Mouse (Mus musculus) erythroblast, embryonic 14.5 days (primary cell): ENCODE results near the gene Dhcr24. TPM values are rescaled to one million over a fixed set of nuclear protein-coding genes. Genes with fewer than 3 reads are reported as not detected.

Experiments
- H3K27me3 ChIP-seq: 2 replicates; pipeline ENCODE4 v1.6.1; 2012; ENCODE audit warnings: inconsistent platforms; ENCODE audit not compliant: control insufficient read depth
- H3K36me3 ChIP-seq: 2 replicates; pipeline ENCODE4 v1.6.1; 2012; ENCODE audit warnings: mild to moderate bottlenecking, inconsistent platforms; ENCODE audit not compliant: control insufficient read depth
- H3K4me1 ChIP-seq: 2 replicates; pipeline ENCODE4 v1.6.1; 2012; ENCODE audit warnings: inconsistent platforms; ENCODE audit not compliant: control insufficient read depth
- H3K4me3 ChIP-seq: replicated peaks from 2 replicates; pipeline ENCODE3; 2012; ENCODE audit warnings: moderate library complexity, mild to moderate bottlenecking, inconsistent platforms
- H3K9me3 ChIP-seq: 2 replicates; pipeline ENCODE4 v1.6.1; 2012; ENCODE audit warnings: low read length, inconsistent platforms, mixed read lengths; ENCODE audit not compliant: control insufficient read depth
- GATA1 ChIP-seq: IDR thresholded peaks from 2 replicates; pipeline ENCODE4 v1.6.1; 2012; ENCODE audit warnings: low read length, inconsistent platforms, mixed read lengths
- TAL1 ChIP-seq: IDR thresholded peaks from 3 replicates; pipeline ENCODE4 v1.6.1; 2012; ENCODE audit warnings: low read length, inconsistent platforms, mixed read lengths
- polyA plus RNA-seq: library from polyadenylated mRNA; stranded (reverse); fragments of >175 nt; gene quantifications from 2 replicates; pipeline ENCODE4 v1.2.3, GENCODE M21; 2012

The Dhcr24 gene
- polyA plus RNA-seq, 1 experiment = 0.81 TPM

DNA sequence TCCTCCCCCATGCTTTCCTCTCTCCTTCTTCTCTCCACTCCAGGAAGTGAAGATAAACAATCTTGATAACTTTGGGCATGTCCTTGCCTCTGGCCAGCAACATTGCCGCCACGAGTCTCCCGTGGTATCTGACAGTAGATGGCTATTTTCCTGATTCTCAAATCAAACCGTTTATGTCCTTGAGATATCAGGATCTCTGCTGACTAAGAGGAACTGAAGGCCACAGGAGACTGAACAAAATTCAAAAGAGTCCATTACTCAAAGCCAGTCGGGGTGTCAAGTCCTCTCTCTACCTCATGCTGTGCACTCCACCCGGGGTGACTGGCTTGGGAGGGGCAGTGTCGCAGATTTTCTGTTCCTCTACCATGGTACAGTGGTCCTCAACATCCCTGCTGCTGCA, 26.6 kb upstream of the Dhcr24 start:
- H3K4me1 ChIP-seq = peaks cover 8% of the 10 kb centered on the region
- no peaks in the 10 kb centered on the region for H3K9me3 ChIP-seq
- H3K27me3 ChIP-seq = no peaks in the 10 kb centered on the region; the same call in 1 of the 2 replicates
- H3K4me3 ChIP-seq = no peak overlapping the region
- TF ChIP-seq GATA1 = no peak
- TF ChIP-seq TAL1 = no peak
- no peaks in the 10 kb centered on the region for H3K36me3 ChIP-seq

DNA sequence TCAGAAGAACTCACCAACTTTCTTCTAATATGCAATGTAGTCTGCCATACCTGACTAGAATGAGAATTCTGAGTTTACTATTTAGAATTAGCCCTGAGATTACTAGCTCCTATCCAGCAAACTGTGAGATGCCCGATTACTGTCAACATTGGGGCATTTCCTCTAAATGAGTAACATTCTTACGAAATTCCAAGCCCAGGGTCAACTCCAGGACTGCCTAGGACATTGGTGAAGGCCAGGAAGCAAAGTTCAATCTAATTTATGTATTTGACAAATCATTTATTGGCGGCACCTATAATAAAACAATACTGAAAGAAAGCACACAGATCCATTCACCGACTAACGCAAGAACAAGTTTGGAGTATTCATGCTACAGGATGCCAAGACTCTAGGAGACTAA, 21.1 kb upstream of the Dhcr24 start:
- TF ChIP-seq TAL1 (no peak), GATA1 (no peak)
- H3K4me3 ChIP-seq = no peak overlapping the region

DNA sequence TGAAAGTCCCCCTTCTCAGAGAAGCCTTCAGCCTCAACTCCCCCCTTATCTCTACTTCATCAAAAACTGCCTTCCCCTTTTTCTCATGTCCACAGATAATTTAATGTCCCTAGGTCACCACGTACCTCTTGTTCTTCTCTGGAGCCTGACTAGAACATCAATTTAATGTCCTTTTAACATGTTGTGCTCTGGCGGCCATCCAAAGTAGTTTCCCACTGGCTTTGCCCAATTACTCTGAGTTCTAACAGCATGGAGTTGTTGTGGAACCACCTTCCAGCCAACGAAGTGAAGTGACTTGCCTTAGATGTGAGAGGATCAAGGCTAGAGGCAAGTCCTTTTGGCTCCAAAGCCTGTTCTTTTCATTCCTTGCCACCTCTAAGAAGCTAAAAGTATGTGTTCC, 19.3 kb upstream of the Dhcr24 start:
- no peaks in the 10 kb centered on the region for H3K4me1 ChIP-seq
- TF ChIP-seq TAL1 = no peak
- TF ChIP-seq GATA1 = no peak
- H3K4me3 ChIP-seq = no peak overlapping the region
- H3K9me3 ChIP-seq = no peaks in the 10 kb centered on the region
- no peaks in the 10 kb centered on the region; the same call in 1 of the 2 replicates for H3K27me3 ChIP-seq
- H3K36me3 ChIP-seq = no peaks in the 10 kb centered on the region

More for the DNA sequence above, 21.1 kb upstream of the Dhcr24 start:
- Histone ChIP-seq H3K9me3 (no peaks in the 10 kb centered on the region), H3K27me3 (no peaks in the 10 kb centered on the region; the same call in 1 of the 2 replicates), H3K4me1 (no peaks in the 10 kb centered on the region), H3K36me3 (no peaks in the 10 kb centered on the region)

DNA sequence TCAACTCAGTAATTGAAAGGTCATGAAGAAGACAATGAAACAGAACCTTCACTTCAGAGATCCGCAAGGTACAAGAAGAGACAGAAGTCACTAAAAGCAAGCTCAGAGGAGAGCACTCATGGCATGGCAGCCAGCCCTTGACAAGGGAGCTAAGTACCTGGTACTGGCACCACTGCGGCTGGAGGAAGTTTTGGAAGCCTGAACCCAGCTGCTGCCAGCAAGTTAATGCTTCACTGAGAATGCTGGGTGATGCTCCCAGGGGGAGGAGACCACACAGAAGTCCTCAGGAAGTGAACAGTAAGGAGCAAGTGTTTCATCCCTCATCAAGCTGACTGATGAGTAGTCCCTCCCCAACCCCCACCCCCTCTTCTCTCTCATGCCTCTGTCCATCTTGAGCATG, 18.6 kb upstream of the Dhcr24 start:
- Histone ChIP-seq H3K27me3 (no peaks in the 10 kb centered on the region; the same call in 1 of the 2 replicates), H3K36me3 (no peaks in the 10 kb centered on the region), H3K9me3 (no peaks in the 10 kb centered on the region), H3K4me1 (no peaks in the 10 kb centered on the region), H3K4me3 (no peak overlapping the region)
- TF ChIP-seq GATA1 (no peak), TAL1 (no peak)

DNA sequence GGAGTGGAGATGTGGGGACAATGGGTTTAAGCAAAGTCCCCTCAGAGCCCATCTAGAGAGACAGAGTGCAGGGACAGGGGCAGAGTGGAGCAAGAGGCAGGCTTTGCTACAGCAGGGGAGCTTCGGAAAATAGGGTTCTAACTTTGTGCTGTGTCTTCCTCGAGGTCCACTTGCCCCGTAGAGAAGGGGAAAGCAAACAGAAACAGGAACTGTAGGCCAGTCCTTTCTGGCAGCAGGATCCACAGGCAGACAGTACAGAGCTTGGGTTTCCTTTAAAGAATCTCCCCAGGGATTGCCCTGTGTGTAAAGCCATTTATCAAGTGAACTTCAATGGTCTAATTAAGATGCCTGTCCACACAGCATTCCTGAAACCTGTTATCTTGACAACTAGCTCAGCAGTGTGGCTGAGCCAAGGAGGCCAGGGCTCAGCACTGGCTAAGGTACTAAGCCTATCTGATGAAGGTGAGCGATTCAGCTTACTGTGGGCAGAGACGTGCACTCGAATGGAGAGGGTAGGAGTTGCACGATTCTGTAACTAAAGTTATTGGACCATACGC, 14.9 kb upstream of the Dhcr24 start:
- Histone ChIP-seq H3K4me3 (no peak overlapping the region), H3K27me3 (no peaks in the 10 kb centered on the region), H3K4me1 (no peaks in the 10 kb centered on the region), H3K36me3 (no peaks in the 10 kb centered on the region), H3K9me3 (no peaks in the 10 kb centered on the region)
- TF ChIP-seq TAL1 (no peak), GATA1 (no peak)

DNA sequence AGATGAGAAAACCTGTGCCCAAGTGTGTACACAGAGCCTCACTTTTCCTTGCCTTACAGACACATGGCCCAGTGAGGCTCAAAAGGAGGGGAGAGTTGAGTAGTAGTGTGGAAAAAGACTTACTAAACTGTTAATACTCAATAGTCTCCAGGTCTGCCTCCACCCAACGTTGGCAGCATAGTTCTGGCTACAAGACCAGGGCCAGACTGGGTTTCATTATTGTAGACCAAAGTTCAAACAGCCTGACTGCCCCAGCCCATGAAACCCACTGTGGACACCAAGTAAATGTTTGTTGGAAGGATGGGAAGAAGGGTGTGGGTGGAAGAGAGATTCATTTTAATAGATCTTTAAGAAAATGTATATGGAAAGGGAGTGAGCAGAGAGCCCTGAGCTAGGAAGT, 13.9 kb upstream of the Dhcr24 start:
- Histone ChIP-seq H3K36me3 (no peaks in the 10 kb centered on the region), H3K4me3 (no peak overlapping the region), H3K4me1 (no peaks in the 10 kb centered on the region), H3K27me3 (no peaks in the 10 kb centered on the region), H3K9me3 (no peaks in the 10 kb centered on the region)
- TF ChIP-seq TAL1 (no peak), GATA1 (no peak)

DNA sequence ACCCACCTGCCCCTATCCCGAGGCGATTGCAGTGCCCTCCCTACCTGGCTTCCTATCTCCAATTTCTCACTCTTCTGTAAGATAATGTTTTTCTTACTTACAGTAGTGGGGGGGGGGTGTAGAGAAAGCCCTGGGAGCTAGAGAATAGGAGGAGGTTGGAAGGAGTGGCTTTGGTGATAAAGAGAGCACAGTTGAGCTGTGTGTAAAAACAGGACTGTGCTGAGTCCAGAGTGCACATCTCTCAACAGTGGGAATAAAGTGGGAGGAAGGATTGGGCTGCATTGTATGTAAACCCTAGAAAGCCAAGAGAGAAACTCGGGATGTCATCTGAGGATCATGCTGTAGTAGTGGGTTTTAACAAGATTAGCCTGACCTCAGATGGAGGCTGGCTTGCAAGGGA, 12.7 kb upstream of the Dhcr24 start:
- H3K4me1 ChIP-seq = no peaks in the 10 kb centered on the region
- no peaks in the 10 kb centered on the region for H3K9me3 ChIP-seq
- H3K27me3 ChIP-seq = no peaks in the 10 kb centered on the region
- TF ChIP-seq TAL1 (no peak), GATA1 (no peak)
- no peak overlapping the region for H3K4me3 ChIP-seq
- no peaks in the 10 kb centered on the region for H3K36me3 ChIP-seq

DNA sequence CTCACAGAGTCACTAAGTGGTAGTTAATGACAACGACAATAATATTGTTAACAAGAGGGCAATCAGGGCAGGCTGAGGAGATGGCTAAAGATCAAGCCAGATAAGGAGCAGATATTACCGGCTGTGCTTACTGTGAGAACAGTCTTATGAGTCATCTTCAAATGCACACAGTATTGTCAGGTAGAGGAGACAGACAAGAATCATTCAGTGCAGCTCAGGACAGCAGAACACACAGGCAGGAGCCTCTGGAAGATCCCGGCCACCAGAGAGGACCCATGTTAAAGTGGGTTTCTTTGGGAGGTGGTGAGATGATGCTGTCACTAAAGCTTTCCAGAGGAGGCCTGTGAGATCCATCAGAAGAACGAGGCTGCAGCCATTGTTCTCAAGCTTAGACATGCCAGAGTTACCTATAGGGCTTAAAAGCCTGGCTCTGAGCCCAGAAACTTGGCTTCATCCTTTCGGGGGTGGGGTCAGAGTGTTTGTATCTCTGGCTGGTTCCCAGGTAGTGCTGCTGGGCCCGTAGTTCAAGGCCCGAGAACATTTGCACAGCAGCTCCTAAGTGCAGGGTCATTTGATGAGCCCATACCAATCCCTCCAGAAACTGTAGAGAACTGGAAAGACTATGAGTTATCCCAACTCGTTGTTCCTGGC, 10.2 kb upstream of the Dhcr24 start:
- no peak for TF ChIP-seq TAL1
- TF ChIP-seq GATA1 = no peak
- Histone ChIP-seq H3K9me3 (no peaks in the 10 kb centered on the region), H3K4me3 (no peak overlapping the region), H3K4me1 (no peaks in the 10 kb centered on the region), H3K36me3 (no peaks in the 10 kb centered on the region), H3K27me3 (no peaks in the 10 kb centered on the region)

DNA sequence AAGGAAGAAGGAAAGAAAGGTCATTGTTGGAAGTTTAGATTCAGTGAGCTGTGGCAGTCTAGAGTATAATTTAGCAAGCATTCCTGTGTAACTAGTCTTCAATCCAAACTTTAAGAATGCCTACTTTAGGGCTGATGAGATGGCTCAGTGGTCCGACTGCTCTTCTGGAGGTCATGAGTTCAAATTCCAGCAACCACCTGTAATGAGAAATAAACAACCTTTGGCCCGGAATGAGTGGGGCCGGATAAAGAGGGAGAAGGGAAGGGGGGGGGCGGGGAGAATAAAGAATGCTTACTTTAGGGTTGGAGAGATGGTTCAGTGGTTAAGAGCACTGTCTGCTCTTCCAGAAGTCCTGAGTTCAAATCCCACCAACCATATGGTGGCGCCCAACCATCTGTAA, 3.6 kb upstream of the Dhcr24 start:
- Histone ChIP-seq H3K36me3 (peaks cover under 1% of the 10 kb centered on the region; the same call in 1 of the 2 replicates), H3K27me3 (no peaks in the 10 kb centered on the region), H3K4me3 (no peak overlapping the region), H3K9me3 (no peaks in the 10 kb centered on the region), H3K4me1 (peaks cover 27% of the 10 kb centered on the region)
- TF ChIP-seq TAL1 = no peak
- no peak for TF ChIP-seq GATA1
